Mouse (Mus musculus) hindbrain, embryonic 13.5 days (tissue): ENCODE data around the gene Cop1. TPM values are rescaled to one million over a fixed set of nuclear protein-coding genes. Genes with fewer than 3 reads are reported as not detected.
A peak's percentile ranks its signal among the peaks of the same experiment; 100 is the strongest.

ENCODE experiments used
- ATAC-seq: fragments of 200-750 bp; cut with Nextera tagmentation; 2 replicates; pipeline ENCODE4 v1.8.0; 2017; ENCODE audit warnings: moderate TSS enrichment; ENCODE audit not compliant: low FRiP score
- H3K27ac ChIP-seq: fragments of 300-500 bp; sonication (generic); 2 replicates; pipeline ENCODE4 v1.5.1; 2015; ENCODE audit warnings: inconsistent platforms, mild to moderate bottlenecking, moderate library complexity
- H3K27me3 ChIP-seq: fragments of 300-500 bp; sonication (generic); 2 replicates; pipeline ENCODE4 v1.6.1; 2015; ENCODE audit warnings: mild to moderate bottlenecking, inconsistent platforms
- H3K36me3 ChIP-seq: fragments of 300-500 bp; sonication (generic); 2 replicates; pipeline ENCODE4 v1.6.1; 2015; ENCODE audit warnings: mild to moderate bottlenecking, inconsistent platforms
- H3K4me1 ChIP-seq: fragments of 300-500 bp; sonication (generic); replicated peaks from 2 replicates; pipeline ENCODE4 v1.6.1; 2015; ENCODE audit warnings: inconsistent platforms
- H3K4me2 ChIP-seq: fragments of 300-500 bp; sonication (generic); 2 replicates; pipeline ENCODE4 v1.6.1; 2015; ENCODE audit warnings: inconsistent platforms, mild to moderate bottlenecking, moderate library complexity
- H3K4me3 ChIP-seq: fragments of 300-500 bp; sonication (generic); 2 replicates; pipeline ENCODE4 v1.5.1; 2015; ENCODE audit warnings: mild to moderate bottlenecking, inconsistent platforms
- H3K9ac ChIP-seq: fragments of 300-500 bp; sonication (generic); 2 replicates; pipeline ENCODE4 v1.6.1; 2015; ENCODE audit warnings: mild to moderate bottlenecking, inconsistent platforms
- H3K9me3 ChIP-seq: fragments of 300-500 bp; sonication (generic); 2 replicates; pipeline ENCODE4 v1.6.1; 2016; ENCODE audit warnings: inconsistent platforms
- WGBS: fragments of 180-500 bp; shearing (Covaris S2); methylation state at CpG from one replicate; pipeline ENCODE4 v1.1.7; 2015; 5-methylcytosine and 5-hydroxymethylcytosine counted together
- polyA plus RNA-seq: library from polyadenylated mRNA; unstranded; fragments of >200 nt; fragmentation: Nextera tagmentation; extraction: Ambion mirVana; gene quantifications from 2 replicates; pipeline ENCODE4 v1.2.1, GENCODE M21; 2015

Cop1 gene
- polyA plus RNA-seq, 1 experiment from 2014 or later = 22.2 TPM

- Histone ChIP-seq H3K9me3 (no peaks in the 10 kb centered on the region), H3K27ac (no peak overlapping the region), H3K4me2 (no peak overlapping the region), H3K4me3 (no peak overlapping the region), H3K36me3 (peaks cover 9% of the 10 kb centered on the region), H3K27me3 (no peaks in the 10 kb centered on the region), H3K9ac (no peak overlapping the region), H3K4me1 (no peaks in the 10 kb centered on the region)
- 87% methylated on average over 2 of the region's 2 CpGs for WGBS
- ATAC-seq = no peak
Measured at GRCm38 (mm10) chr1:159313625-159314024, 81.5 kb downstream of the Cop1 start.

- no peak overlapping the region for H3K9ac ChIP-seq
- H3K4me2 ChIP-seq = no peak overlapping the region
- no peak for ATAC-seq
- H3K27me3 ChIP-seq = no peaks in the 10 kb centered on the region
- 86% methylated on average over 1 of the region's 1 CpGs for WGBS
- H3K27ac ChIP-seq = no peak overlapping the region
- H3K9me3 ChIP-seq = no peaks in the 10 kb centered on the region
- no peaks in the 10 kb centered on the region for H3K4me1 ChIP-seq
- no peak overlapping the region for H3K4me3 ChIP-seq
- H3K36me3 ChIP-seq = peaks cover 6% of the 10 kb centered on the region
Measured at GRCm38 (mm10) chr1:159322586-159322985, 90.5 kb downstream of the Cop1 start.

GRCm38 (mm10) chr1:159331008-159331407, 98.9 kb downstream of the Cop1 start:
- 0 out of 2 replicates have a peak, but pooled peaks have one; percentile 39 for ATAC-seq
- Histone ChIP-seq H3K27ac (no peak overlapping the region), H3K4me3 (no peak overlapping the region), H3K4me1 (0 out of 2 replicates have a peak, but pooled peaks cover 3% of the 10 kb centered on the region), H3K9ac (no peak overlapping the region), H3K9me3 (no peaks in the 10 kb centered on the region), H3K4me2 (no peak overlapping the region), H3K36me3 (peaks cover 26% of the 10 kb centered on the region), H3K27me3 (no peaks in the 10 kb centered on the region)
- 61% methylated on average over 4 of the region's 4 CpGs for WGBS

GRCm38 (mm10) chr1:159334157-159334556, 102.0 kb downstream of the Cop1 start:
- no peaks in the 10 kb centered on the region for H3K9me3 ChIP-seq
- H3K36me3 ChIP-seq = peaks cover 31% of the 10 kb centered on the region
- H3K27me3 ChIP-seq = no peaks in the 10 kb centered on the region
- ATAC-seq = no peak
- no peak overlapping the region for H3K4me2 ChIP-seq
- WGBS = 86% methylated on average over 4 of the region's 4 CpGs
- no peak overlapping the region for H3K27ac ChIP-seq
- no peak overlapping the region for H3K4me3 ChIP-seq
- H3K4me1 ChIP-seq = 0 out of 2 replicates have a peak, but pooled peaks cover 3% of the 10 kb centered on the region
- H3K9ac ChIP-seq = no peak overlapping the region

- Histone ChIP-seq H3K4me2 (no peak overlapping the region), H3K27ac (no peak overlapping the region), H3K27me3 (no peaks in the 10 kb centered on the region), H3K4me3 (no peak overlapping the region), H3K4me1 (no peaks in the 10 kb centered on the region), H3K9ac (no peak overlapping the region), H3K36me3 (peaks cover 42% of the 10 kb centered on the region), H3K9me3 (no peaks in the 10 kb centered on the region)
- WGBS = 64% methylated on average over 2 of the region's 2 CpGs
- ATAC-seq = no peak
Measured at GRCm38 (mm10) chr1:159342355-159342754, 110.2 kb downstream of the Cop1 start.

- Histone ChIP-seq H3K4me2 (no peak overlapping the region), H3K9ac (no peak overlapping the region), H3K9me3 (no peaks in the 10 kb centered on the region; the same call in 1 of the 2 replicates), H3K4me1 (no peaks in the 10 kb centered on the region), H3K36me3 (peaks cover 43% of the 10 kb centered on the region), H3K27ac (no peak overlapping the region), H3K27me3 (no peaks in the 10 kb centered on the region), H3K4me3 (no peak overlapping the region)
- no peak for ATAC-seq
- 94% methylated on average over 1 of the region's 1 CpGs for WGBS
Measured at GRCm38 (mm10) chr1:159355027-159355570, 123.0 kb downstream of the Cop1 start.

GRCm38 (mm10) chr1:159358713-159359112, 126.6 kb downstream of the Cop1 start:
- Histone ChIP-seq H3K27me3 (no peaks in the 10 kb centered on the region), H3K9ac (no peak overlapping the region), H3K27ac (no peak overlapping the region), H3K9me3 (no peaks in the 10 kb centered on the region; the same call in 1 of the 2 replicates), H3K4me1 (no peaks in the 10 kb centered on the region), H3K4me3 (no peak overlapping the region), H3K4me2 (no peak overlapping the region), H3K36me3 (peaks cover 20% of the 10 kb centered on the region)
- 66% methylated on average over 5 of the region's 5 CpGs for WGBS
- no peak for ATAC-seq

GRCm38 (mm10) chr1:159371881-159372390, 139.8 kb downstream of the Cop1 start:
- ATAC-seq = no peak
- WGBS = 91% methylated on average over 4 of the region's 4 CpGs
- H3K36me3 ChIP-seq = no peaks in the 10 kb centered on the region
- no peaks in the 10 kb centered on the region for H3K9me3 ChIP-seq
- H3K4me3 ChIP-seq = no peak overlapping the region
- no peaks in the 10 kb centered on the region for H3K4me1 ChIP-seq
- no peaks in the 10 kb centered on the region for H3K27me3 ChIP-seq
- H3K27ac ChIP-seq = no peak overlapping the region
- H3K9ac ChIP-seq = no peak overlapping the region
- no peak overlapping the region for H3K4me2 ChIP-seq

- Histone ChIP-seq H3K27me3 (no peaks in the 10 kb centered on the region), H3K9ac (no peak overlapping the region), H3K9me3 (no peaks in the 10 kb centered on the region), H3K36me3 (no peaks in the 10 kb centered on the region), H3K4me3 (no peak overlapping the region), H3K27ac (no peak overlapping the region), H3K4me1 (no peaks in the 10 kb centered on the region), H3K4me2 (no peak overlapping the region)
- ATAC-seq = no peak
- WGBS = 56% methylated on average over 1 of the region's 1 CpGs
Measured at GRCm38 (mm10) chr1:159382218-159382617, 150.1 kb downstream of the Cop1 start.

- H3K4me2 ChIP-seq = no peak overlapping the region
- no peak overlapping the region for H3K4me3 ChIP-seq
- no peak overlapping the region for H3K27ac ChIP-seq
- no peaks in the 10 kb centered on the region for H3K36me3 ChIP-seq
- WGBS = 88% methylated on average over 2 of the region's 2 CpGs
- H3K9me3 ChIP-seq = no peaks in the 10 kb centered on the region
- H3K4me1 ChIP-seq = no peaks in the 10 kb centered on the region
- no peak for ATAC-seq
- no peak overlapping the region for H3K9ac ChIP-seq
- no peaks in the 10 kb centered on the region for H3K27me3 ChIP-seq
Measured at GRCm38 (mm10) chr1:159382916-159383315, 150.8 kb downstream of the Cop1 start.

- 56% methylated on average over 5 of the region's 5 CpGs for WGBS
- no peak overlapping the region for H3K4me2 ChIP-seq
- H3K27me3 ChIP-seq = no peaks in the 10 kb centered on the region
- H3K4me3 ChIP-seq = no peak overlapping the region
- peaks cover 10% of the 10 kb centered on the region; the same call in 1 of the 2 replicates for H3K4me1 ChIP-seq
- H3K9ac ChIP-seq = no peak overlapping the region
- no peak for ATAC-seq
- H3K36me3 ChIP-seq = no peaks in the 10 kb centered on the region
- no peak overlapping the region for H3K27ac ChIP-seq
- H3K9me3 ChIP-seq = no peaks in the 10 kb centered on the region
Measured at GRCm38 (mm10) chr1:159386458-159386857, 154.3 kb downstream of the Cop1 start.

- Histone ChIP-seq H3K9me3 (no peaks in the 10 kb centered on the region), H3K9ac (no peak overlapping the region), H3K4me1 (peaks cover 21% of the 10 kb centered on the region), H3K27me3 (no peaks in the 10 kb centered on the region), H3K4me2 (no peak overlapping the region), H3K27ac (no peak overlapping the region), H3K4me3 (no peak overlapping the region), H3K36me3 (no peaks in the 10 kb centered on the region)
- peak; percentile 59 for ATAC-seq
- 76% methylated on average over 13 of the region's 13 CpGs for WGBS
Measured at GRCm38 (mm10) chr1:159388565-159389024, 156.5 kb downstream of the Cop1 start.

- no peaks in the 10 kb centered on the region for H3K36me3 ChIP-seq
- H3K27me3 ChIP-seq = no peaks in the 10 kb centered on the region
- no peak overlapping the region for H3K4me3 ChIP-seq
- no peak for ATAC-seq
- H3K9ac ChIP-seq = no peak overlapping the region
- WGBS = 24% methylated on average over 14 of the region's 14 CpGs
- no peak overlapping the region for H3K4me2 ChIP-seq
- H3K9me3 ChIP-seq = no peaks in the 10 kb centered on the region
- H3K4me1 ChIP-seq = peaks cover 21% of the 10 kb centered on the region
- H3K27ac ChIP-seq = no peak overlapping the region
Measured at GRCm38 (mm10) chr1:159390049-159390448, 157.9 kb downstream of the Cop1 start.
